Mouse (Mus musculus) megakaryocyte, embryonic 14.5 days (primary cell): ENCODE measurements at regions not wholly inside any gene's neighbourhood (a gene's known extent, or its start where the extent isn't known, plus 50 kb on each side); places are given as distances from the start of the nearest gene placed in this dataset.

ENCODE experiments used
- H3K27me3 ChIP-seq: replicated peaks from 2 replicates; pipeline ENCODE3; 2012; ENCODE audit warnings: inconsistent platforms
- H3K36me3 ChIP-seq: replicated peaks from 2 replicates; pipeline ENCODE3; 2012; ENCODE audit warnings: low read length, inconsistent platforms, mixed read lengths
- H3K4me1 ChIP-seq: 2 replicates; pipeline ENCODE4 v1.6.1; 2012; ENCODE audit warnings: inconsistent platforms
- H3K4me3 ChIP-seq: replicated peaks from 2 replicates; pipeline ENCODE3; 2012; ENCODE audit warnings: moderate library complexity, mild to moderate bottlenecking, inconsistent platforms
- H3K9me3 ChIP-seq: 2 replicates; pipeline ENCODE4 v1.6.1; 2012; ENCODE audit warnings: inconsistent platforms
- FLI1 ChIP-seq: IDR thresholded peaks from 2 replicates; pipeline ENCODE4 v1.6.1; 2012; ENCODE audit warnings: low read length, inconsistent platforms, mixed read lengths
- GATA1 ChIP-seq: IDR thresholded peaks from 3 replicates; pipeline ENCODE4 v1.6.1; 2012; ENCODE audit warnings: mixed read lengths, low read length, inconsistent platforms, borderline replicate concordance

DNA sequence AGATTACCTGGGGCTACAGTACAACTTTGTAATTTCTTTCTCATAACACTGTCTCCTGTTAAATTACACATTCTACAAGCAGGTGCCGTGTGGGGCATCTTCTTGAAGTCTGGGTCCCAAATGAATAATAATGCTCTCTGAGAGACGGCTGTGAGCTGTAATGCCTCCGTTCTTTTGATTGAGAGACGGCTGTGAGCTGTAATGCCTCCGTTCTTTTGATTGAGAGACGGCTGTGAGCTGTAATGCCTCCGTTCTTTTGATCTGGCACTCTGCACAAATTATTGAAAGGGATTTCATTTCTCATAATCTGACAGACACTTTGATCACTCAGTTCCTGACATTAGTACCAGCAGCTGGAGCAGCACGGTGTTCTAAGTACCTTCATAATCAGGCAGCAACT is 76.5 kb upstream of the Plcb4 start:
- Histone ChIP-seq H3K4me1 (peaks cover 6% of the 10 kb centered on the region; the same call in 1 of the 2 replicates), H3K4me3 (no peak overlapping the region), H3K9me3 (no peaks in the 10 kb centered on the region), H3K27me3 (peaks cover 2% of the 10 kb centered on the region), H3K36me3 (no peaks in the 10 kb centered on the region)
- TF ChIP-seq FLI1 (no peak), GATA1 (no peak)

DNA sequence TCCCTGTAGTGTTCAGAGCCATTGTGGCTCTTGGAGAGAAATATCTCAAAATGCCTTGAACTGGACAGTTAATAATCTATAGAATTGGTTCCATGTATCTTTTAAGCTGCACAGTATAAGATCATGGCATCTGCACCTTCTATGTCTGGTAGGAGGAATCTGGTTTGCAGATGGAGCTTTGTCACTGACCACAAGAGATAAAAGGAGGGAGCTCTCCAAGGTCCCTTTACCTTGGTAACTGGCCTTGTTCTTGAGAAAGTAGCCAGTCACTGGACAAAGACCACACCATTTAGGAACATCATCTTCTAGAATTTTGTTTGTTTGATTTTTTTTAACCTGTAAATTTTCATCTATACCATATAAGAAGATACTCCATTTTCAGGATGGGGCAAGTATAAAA is 52.5 kb upstream of the Plcb4 start:
- no peak overlapping the region for H3K4me3 ChIP-seq
- H3K36me3 ChIP-seq: no peaks in the 10 kb centered on the region
- no peak for TF ChIP-seq GATA1
- TF ChIP-seq FLI1: no peak
- peaks cover 5% of the 10 kb centered on the region for H3K9me3 ChIP-seq
- H3K27me3 ChIP-seq: no peaks in the 10 kb centered on the region
- H3K4me1 ChIP-seq: no peaks in the 10 kb centered on the region
